Mouse (Mus musculus): Measurements from ENCODE around the gene Cacnb1. TPM values are rescaled to one million over a fixed set of nuclear protein-coding genes. Genes with fewer than 3 reads are reported as not detected.

The Cacnb1 gene
- total RNA-seq, 2 experiments from 2014 or later: 6.1 to 6.2 TPM

GRCm38 (mm10) chr11:98044074-98044473 lies 21.2 kb upstream of the Cacnb1 start:
- intact Hi-C loops (cut with DNase I): no loop called here

DNA sequence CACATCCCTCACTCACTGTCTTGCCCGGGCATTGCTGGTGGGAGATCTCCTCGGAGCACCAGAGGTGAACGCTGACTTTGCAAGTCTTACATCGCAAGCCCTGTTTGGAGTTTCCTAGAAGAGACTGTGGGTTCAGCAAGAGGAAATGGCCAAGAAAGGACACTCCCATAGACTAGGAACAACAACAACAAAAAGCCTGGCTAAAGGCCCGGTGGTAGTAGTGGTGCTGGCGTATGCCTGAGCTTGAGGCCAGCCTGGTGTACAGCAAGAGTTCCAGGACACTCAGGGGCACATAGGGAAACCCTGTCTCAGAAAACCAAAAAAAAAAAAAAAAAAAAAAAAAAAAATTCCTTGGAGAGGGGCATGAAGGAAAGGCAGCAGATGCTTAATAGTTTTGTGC lies 19.9 kb upstream of the Cacnb1 start:
- DNase-seq: no peak
- intact Hi-C loops (cut with DNase I): no loop called here

More at GRCm38 (mm10) chr11:98044074-98044473, 21.2 kb upstream of the Cacnb1 start:
- no peak for DNase-seq

GRCm38 (mm10) chr11:98040975-98041374 lies 18.1 kb upstream of the Cacnb1 start:
- intact Hi-C loops (cut with DNase I): no loop called here

GRCm38 (mm10) chr11:98037871-98038270 lies 15.0 kb upstream of the Cacnb1 start:
- no peak for DNase-seq
- intact Hi-C loops (cut with DNase I): no loop called here

More at GRCm38 (mm10) chr11:98040975-98041374, 18.1 kb upstream of the Cacnb1 start:
- DNase-seq: no peak

- intact Hi-C loops (cut with DNase I): no loop called here
Observed at GRCm38 (mm10) chr11:98035977-98036377, 13.1 kb upstream of the Cacnb1 start.

GRCm38 (mm10) chr11:98034840-98035239 lies 12.0 kb upstream of the Cacnb1 start:
- intact Hi-C loops (cut with DNase I): no loop called here
- DNase-seq: no peak

More at GRCm38 (mm10) chr11:98035977-98036377, 13.1 kb upstream of the Cacnb1 start:
- peak in 1 of 2 experiments; percentile 27 for DNase-seq

DNA sequence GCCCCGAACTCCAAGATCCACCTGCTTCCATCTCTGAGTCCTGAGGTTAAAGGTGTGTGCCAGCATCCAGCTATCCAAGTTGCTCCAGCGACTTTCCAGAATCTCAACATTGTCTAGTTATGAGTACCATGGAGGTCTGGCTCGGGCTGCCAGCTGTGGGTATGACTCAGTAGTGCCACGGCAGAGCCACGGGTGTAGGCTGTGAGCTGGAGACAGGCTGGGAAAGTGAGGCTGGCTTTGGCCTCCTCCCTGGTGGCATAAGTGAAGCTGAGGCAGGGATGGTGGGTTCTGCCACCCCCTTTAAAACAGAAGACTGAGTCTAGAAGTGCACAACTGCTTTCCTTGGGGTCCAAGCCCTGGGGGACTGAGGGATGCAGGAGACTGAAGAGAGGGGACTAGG lies 11.2 kb upstream of the Cacnb1 start:
- DNase-seq: no peak
- intact Hi-C loops (cut with DNase I): no loop called here

- DNase-seq: peak; percentile 81 to 88
- intact Hi-C loops (cut with DNase I): loop anchor here (1.0 kb wide), 1 partner anchor 44 kb away; no protein-coding TSS in a partner anchor
Observed at GRCm38 (mm10) chr11:98031443-98031770, 8.6 kb upstream of the Cacnb1 start.

GRCm38 (mm10) chr11:98030701-98031442 lies 8.0 kb upstream of the Cacnb1 start:
- intact Hi-C loops (cut with DNase I): loop anchor here (1.0 kb wide), 1 partner anchor 44 kb away; no protein-coding TSS in a partner anchor
- DNase-seq: no peak

GRCm38 (mm10) chr11:98027785-98028184 lies 5.0 kb upstream of the Cacnb1 start:
- no peak for DNase-seq
- intact Hi-C loops (cut with DNase I): loop anchor here (2.0 to 5.0 kb wide), 2 partner anchors 121 to 175 kb away; partner anchors contain the start of gene Cdk12

DNA sequence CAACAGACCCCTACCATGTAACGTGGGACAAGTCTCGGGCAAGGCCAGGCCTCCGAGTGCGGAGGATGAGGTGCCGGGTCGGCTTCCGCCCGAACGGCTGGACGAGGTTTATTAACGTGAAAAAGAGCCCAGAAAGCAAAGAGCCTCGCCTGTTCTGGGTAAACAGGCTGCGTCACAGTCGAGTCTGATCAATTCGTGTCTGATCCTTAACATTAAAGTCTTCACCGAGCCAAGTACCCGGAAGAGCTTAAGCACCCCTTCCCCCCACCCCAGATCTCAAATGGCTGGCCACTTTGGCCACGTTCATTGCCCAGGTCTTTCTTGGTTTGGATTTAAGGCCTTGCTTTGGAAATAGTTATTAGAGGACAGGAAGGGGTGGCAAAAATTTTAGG lies 4.5 kb upstream of the Cacnb1 start:
- intact Hi-C loops (cut with DNase I): loop anchor here (2.0 to 5.0 kb wide), 2 partner anchors 122 to 175 kb away; partner anchors contain the start of gene Cdk12
- no peak for DNase-seq

- peak; percentile 93 to 94 for DNase-seq
- intact Hi-C loops (cut with DNase I): loop anchor here (2.0 to 5.0 kb wide), 2 partner anchors 122 to 176 kb away; partner anchors contain the start of gene Cdk12
Observed at GRCm38 (mm10) chr11:98026570-98027296, 3.9 kb upstream of the Cacnb1 start, which contains the start of gene Rpl19. Gene Rpl19 (plus strand): TSS chr11:98026710.

GRCm38 (mm10) chr11:98026248-98026569 lies 3.4 kb upstream of the Cacnb1 start:
- DNase-seq: no peak
- intact Hi-C loops (cut with DNase I): loop anchor here (2.0 to 5.0 kb wide), 2 partner anchors 123 to 176 kb away; partner anchors contain the start of gene Cdk12

DNA sequence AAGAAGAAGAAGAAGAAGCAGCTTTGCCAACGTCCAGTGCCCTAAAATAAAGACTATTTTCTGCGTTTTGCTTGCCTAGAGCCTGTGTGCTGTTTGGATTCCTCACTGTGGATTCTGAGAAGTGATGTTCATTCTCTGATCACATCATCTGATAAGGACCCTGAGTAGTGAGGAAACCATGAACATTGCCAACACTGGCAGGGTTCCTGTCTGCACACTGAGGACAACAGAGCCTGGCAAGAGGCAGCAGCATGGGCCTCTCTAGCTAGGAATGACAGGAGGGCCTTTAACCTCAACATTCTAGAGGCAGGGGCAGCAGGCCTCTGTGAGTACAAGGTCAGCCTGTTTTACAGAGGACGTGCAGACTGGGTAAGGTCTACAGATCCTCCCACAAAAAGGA lies 1.7 kb upstream of the Cacnb1 start:
- intact Hi-C loops (cut with DNase I): no loop called here
- DNase-seq: no peak

DNA sequence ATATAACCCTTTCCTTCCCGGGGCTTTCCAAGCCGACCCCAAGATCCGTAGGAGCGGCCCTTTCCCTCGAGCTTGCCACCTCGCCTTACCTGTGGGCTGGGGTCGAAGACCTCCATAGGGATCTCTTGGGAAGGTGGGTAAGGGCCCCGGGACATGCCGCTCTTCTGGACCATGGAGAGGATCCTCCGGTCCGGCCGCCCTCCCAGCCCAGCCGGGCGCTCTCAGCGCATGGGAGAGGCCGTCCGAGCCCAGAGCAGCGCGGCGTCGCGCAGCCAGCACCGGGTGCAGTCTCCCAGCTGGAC lies 630 bp downstream of the Cacnb1 start:
- DNase-seq: no peak
- intact Hi-C loops (cut with DNase I): loop anchor here (2.0 kb wide), 1 partner anchor 33 kb away; no protein-coding TSS in a partner anchor

GRCm38 (mm10) chr11:98021565-98022252 lies 1.1 kb downstream of the Cacnb1 start:
- no peak for DNase-seq
- intact Hi-C loops (cut with DNase I): loop anchor here (2.0 kb wide), 1 partner anchor 33 kb away; no protein-coding TSS in a partner anchor

- intact Hi-C loops (cut with DNase I): no loop called here
- no peak for DNase-seq
Observed at GRCm38 (mm10) chr11:98021118-98021517, 1.7 kb downstream of the Cacnb1 start.

DNA sequence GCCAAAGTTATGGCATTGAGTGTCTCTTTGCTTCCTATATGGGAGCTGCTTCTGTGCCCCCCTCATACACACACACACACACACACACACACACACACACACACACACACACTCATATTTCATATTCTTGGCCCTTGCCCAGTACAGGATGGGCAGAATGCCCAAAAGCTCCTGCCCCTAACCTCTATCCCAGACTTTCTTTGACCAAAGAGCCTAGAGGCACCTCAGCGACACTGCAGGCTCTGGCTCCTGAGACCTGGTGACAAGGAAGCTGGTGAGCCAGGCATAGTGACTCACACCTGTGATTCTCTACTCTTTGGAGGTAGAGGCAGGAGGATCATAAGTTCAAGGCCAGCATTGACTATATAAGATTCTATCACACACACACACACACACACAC lies 2.1 kb downstream of the Cacnb1 start:
- intact Hi-C loops (cut with DNase I): no loop called here
- DNase-seq: no peak

DNA sequence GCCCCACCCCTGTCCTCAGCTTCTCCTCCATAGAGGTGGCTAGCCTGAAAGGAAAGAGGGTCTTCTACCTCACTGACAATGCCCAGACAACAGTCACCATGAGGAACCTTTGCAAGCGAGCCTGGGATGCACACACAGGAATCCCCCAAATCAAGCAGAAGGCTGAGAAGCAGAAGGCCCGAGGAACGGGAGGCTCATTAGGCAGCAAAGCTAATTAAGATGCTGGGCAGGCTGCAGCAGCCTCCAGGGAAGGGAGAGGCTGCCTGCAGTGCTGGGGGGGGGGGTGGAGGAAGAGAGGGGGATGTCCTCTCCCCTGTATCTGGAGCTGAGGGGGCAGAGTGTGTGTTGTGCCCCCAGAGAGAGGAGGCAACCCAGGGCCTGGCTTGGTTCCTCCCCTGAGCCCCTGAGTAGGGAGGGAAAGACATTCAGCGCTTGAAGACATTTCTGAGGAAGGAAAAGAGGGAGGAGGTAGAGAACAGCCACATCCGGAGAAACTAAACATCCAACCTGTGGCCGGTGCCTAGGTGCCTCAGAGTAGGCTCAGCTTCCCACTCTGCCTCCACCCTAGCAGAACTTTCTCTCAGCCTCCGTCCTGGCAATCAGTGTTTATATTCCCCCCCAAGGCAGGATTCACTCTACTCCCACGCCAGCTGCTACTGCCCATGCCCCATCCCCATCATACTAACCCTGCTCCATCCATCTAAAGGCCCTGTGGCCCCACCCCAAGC lies 2.8 kb downstream of the Cacnb1 start:
- intact Hi-C loops (cut with DNase I): no loop called here
- DNase-seq: no peak

DNA sequence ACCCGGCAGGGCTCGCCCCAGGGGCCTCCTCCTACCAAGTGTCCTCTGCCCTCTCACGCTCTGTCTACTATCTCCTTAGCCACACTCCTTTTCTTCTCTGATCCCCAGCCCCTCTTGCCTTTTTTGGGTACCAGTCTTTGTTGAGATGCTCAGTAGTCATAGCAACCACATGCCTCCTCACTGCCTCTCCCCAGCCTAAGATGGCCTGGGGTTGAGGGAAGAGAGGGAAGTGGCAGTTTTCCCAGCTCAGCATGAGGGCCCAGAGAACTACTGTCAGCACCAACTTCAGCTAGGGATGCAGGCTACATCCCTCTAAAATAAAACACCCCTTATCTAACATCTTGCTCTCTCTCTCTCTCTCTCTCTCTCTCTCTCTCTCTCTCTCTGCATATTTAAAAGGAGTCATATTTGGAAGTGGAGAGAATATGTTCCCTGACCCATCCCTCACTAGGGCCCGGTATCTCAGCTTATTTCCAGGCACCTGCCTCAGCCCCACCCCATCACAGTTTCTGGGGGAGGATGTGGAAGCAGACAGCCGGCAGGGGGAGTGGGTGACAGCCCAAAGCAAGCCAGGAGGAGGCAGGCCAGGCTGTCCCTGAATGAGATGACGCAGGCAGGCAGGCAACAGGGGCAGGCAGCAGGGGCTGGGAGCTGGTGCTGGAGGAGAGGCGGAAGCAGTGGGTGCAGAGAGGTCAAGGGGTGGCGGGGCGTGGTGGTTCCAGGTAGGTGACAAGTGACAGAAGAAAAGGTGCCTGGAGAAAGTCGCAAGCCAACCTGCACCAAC lies 3.8 kb downstream of the Cacnb1 start:
- intact Hi-C loops (cut with DNase I): no loop called here
- DNase-seq: no peak

All from heart, postnatal 36 days (tissue).